Mouse (Mus musculus): Measurements from ENCODE around the gene Ears2. TPM values are rescaled to one million over a fixed set of nuclear protein-coding genes. Genes with fewer than 3 reads are reported as not detected.
A peak's percentile ranks its signal among the peaks of the same experiment; 100 is the strongest.
"Not testable (repeated sequence)": the region's sequence is repeated elsewhere in the genome, so short reads cannot be mapped to it uniquely, and the experiment has no call there.

The Ears2 gene
- 10.7 and 11.2 TPM in 2 replicates for polyA plus RNA-seq (2014; fragmentation: Nextera tagmentation; extraction: Ambion mirVana)

GRCm38 (mm10) chr7:122066945-122067516 lies at the start of gene Ears2, which contains the start of gene Ubfd1:
Gene Ears2 (minus strand): TSS chr7:122067263.
Gene Ubfd1 (plus strand): TSS chr7:122067175.
- no peaks in the 10 kb centered on the region for H3K9me3 ChIP-seq (ENCODE audit: control insufficient read depth, low read length)
- H3K4me1 ChIP-seq (ENCODE audit: control insufficient read depth, insufficient read depth, low read length), result peaks cover 22% of the 10 kb centered on the region
- H3K27ac ChIP-seq (ENCODE audit: low read depth, low read length), result peak within 1 kb of the TSS; percentile 92
- WGBS, result 0% methylated on average over 58 of the region's 60 CpGs
- ATAC-seq (ENCODE audit: low read depth), result peak; percentile 99
- peaks cover 6% of the 10 kb centered on the region; the same call in 1 of the 2 replicates for H3K36me3 ChIP-seq (ENCODE audit: control insufficient read depth, insufficient read depth, low read length)
- H3K4me3 ChIP-seq (ENCODE audit: low read depth, low read length), result peak within 1 kb of the TSS; percentile 100
- peak within 1 kb of the TSS; percentile 95 for H3K9ac ChIP-seq (replicated peaks; ENCODE audit: low read depth, low read length)
- H3K4me2 ChIP-seq (ENCODE audit: low read depth, low read length), result peak within 1 kb of the TSS; percentile 84
- no peaks in the 10 kb centered on the region for H3K27me3 ChIP-seq (ENCODE audit: control insufficient read depth, insufficient read depth, low read length)

- no peak for ATAC-seq (ENCODE audit: low read depth)
- H3K4me3 ChIP-seq (ENCODE audit: low read depth, low read length), result no peak overlapping the region
- H3K27ac ChIP-seq (ENCODE audit: low read depth, low read length), result no peak overlapping the region
- H3K9ac ChIP-seq (replicated peaks; ENCODE audit: low read depth, low read length), result no peak overlapping the region
- no peak overlapping the region for H3K4me2 ChIP-seq (ENCODE audit: low read depth, low read length)
- no peaks in the 10 kb centered on the region for H3K27me3 ChIP-seq (ENCODE audit: control insufficient read depth, insufficient read depth, low read length)
- H3K4me1 ChIP-seq (ENCODE audit: control insufficient read depth, insufficient read depth, low read length), result no peaks in the 10 kb centered on the region
- H3K9me3 ChIP-seq (ENCODE audit: control insufficient read depth, low read length), result no peaks in the 10 kb centered on the region
- peaks cover 3% of the 10 kb centered on the region; the same call in 1 of the 2 replicates for H3K36me3 ChIP-seq (ENCODE audit: control insufficient read depth, insufficient read depth, low read length)
- WGBS, result 93% methylated on average over 6 of the region's 6 CpGs
These were observed 41.1 kb upstream of the Ears2 start for GRCm38 (mm10) chr7:122108206-122108605.

- Histone ChIP-seq H3K9me3 (ENCODE audit: control insufficient read depth, low read length) (no peaks in the 10 kb centered on the region), H3K27me3 (ENCODE audit: control insufficient read depth, insufficient read depth, low read length) (no peaks in the 10 kb centered on the region), H3K4me3 (ENCODE audit: low read depth, low read length) (peak within 1 kb of the TSS; percentile 71), H3K4me2 (ENCODE audit: low read depth, low read length) (peak within 1 kb of the TSS; percentile 64), H3K9ac (replicated peaks; ENCODE audit: low read depth, low read length) (peak within 1 kb of the TSS; percentile 82), H3K27ac (ENCODE audit: low read depth, low read length) (peak within 1 kb of the TSS; percentile 39; the same call in 1 of the 2 replicates), H3K36me3 (ENCODE audit: control insufficient read depth, insufficient read depth, low read length) (peaks cover 6% of the 10 kb centered on the region; the same call in 1 of the 2 replicates), H3K4me1 (ENCODE audit: control insufficient read depth, insufficient read depth, low read length) (peaks cover 6% of the 10 kb centered on the region)
- WGBS, result under 1% methylated on average over 36 of the region's 43 CpGs
- peak; percentile 99 for ATAC-seq (ENCODE audit: low read depth)
These were observed 34.7 kb upstream of the Ears2 start, which contains the start of gene Ndufab1 for GRCm38 (mm10) chr7:122101747-122102244. Gene Ndufab1 (minus strand): TSS chr7:122101886.

GRCm38 (mm10) chr7:122101014-122101746 lies 34.1 kb upstream of the Ears2 start:
- H3K9me3 ChIP-seq (ENCODE audit: control insufficient read depth, low read length); H3K4me1 ChIP-seq (ENCODE audit: control insufficient read depth, insufficient read depth, low read length); H3K27me3 ChIP-seq (ENCODE audit: control insufficient read depth, insufficient read depth, low read length): not testable (repeated sequence)
- Histone ChIP-seq H3K27ac (ENCODE audit: low read depth, low read length) (peak overlapping the region; percentile 39; the same call in 1 of the 2 replicates), H3K36me3 (ENCODE audit: control insufficient read depth, insufficient read depth, low read length) (peaks cover 10% of the 10 kb centered on the region), H3K4me2 (ENCODE audit: low read depth, low read length) (peak overlapping the region; percentile 64), H3K4me3 (ENCODE audit: low read depth, low read length) (peak overlapping the region; percentile 71), H3K9ac (replicated peaks; ENCODE audit: low read depth, low read length) (peak overlapping the region; percentile 82)
- peak; percentile 79 for ATAC-seq (ENCODE audit: low read depth)
- 8% methylated on average over 25 of the region's 28 CpGs for WGBS

- peaks cover 29% of the 10 kb centered on the region for H3K36me3 ChIP-seq (ENCODE audit: control insufficient read depth, insufficient read depth, low read length)
- no peak for ATAC-seq (ENCODE audit: low read depth)
- H3K4me3 ChIP-seq (ENCODE audit: low read depth, low read length), result no peak overlapping the region
- no peak overlapping the region for H3K27ac ChIP-seq (ENCODE audit: low read depth, low read length)
- no peak overlapping the region for H3K9ac ChIP-seq (replicated peaks; ENCODE audit: low read depth, low read length)
- H3K4me2 ChIP-seq (ENCODE audit: low read depth, low read length), result no peak overlapping the region
- peaks cover 6% of the 10 kb centered on the region for H3K4me1 ChIP-seq (ENCODE audit: control insufficient read depth, insufficient read depth, low read length)
- no peaks in the 10 kb centered on the region for H3K27me3 ChIP-seq (ENCODE audit: control insufficient read depth, insufficient read depth, low read length)
- no peaks in the 10 kb centered on the region for H3K9me3 ChIP-seq (ENCODE audit: control insufficient read depth, low read length)
- 72% methylated on average over 4 of the region's 4 CpGs for WGBS
These were observed 32.2 kb upstream of the Ears2 start for GRCm38 (mm10) chr7:122099222-122099621.

GRCm38 (mm10) chr7:122098009-122098408 lies 30.9 kb upstream of the Ears2 start:
- Histone ChIP-seq H3K4me3 (ENCODE audit: low read depth, low read length) (no peak overlapping the region), H3K9me3 (ENCODE audit: control insufficient read depth, low read length) (no peaks in the 10 kb centered on the region), H3K9ac (replicated peaks; ENCODE audit: low read depth, low read length) (no peak overlapping the region), H3K36me3 (ENCODE audit: control insufficient read depth, insufficient read depth, low read length) (peaks cover 31% of the 10 kb centered on the region), H3K4me2 (ENCODE audit: low read depth, low read length) (no peak overlapping the region), H3K27me3 (ENCODE audit: control insufficient read depth, insufficient read depth, low read length) (no peaks in the 10 kb centered on the region), H3K4me1 (ENCODE audit: control insufficient read depth, insufficient read depth, low read length) (peaks cover 6% of the 10 kb centered on the region), H3K27ac (ENCODE audit: low read depth, low read length) (no peak overlapping the region)
- 95% methylated on average over 3 of the region's 3 CpGs for WGBS
- ATAC-seq (ENCODE audit: low read depth), result no peak

- Histone ChIP-seq H3K27me3 (ENCODE audit: control insufficient read depth, insufficient read depth, low read length) (no peaks in the 10 kb centered on the region), H3K4me2 (ENCODE audit: low read depth, low read length) (no peak overlapping the region), H3K27ac (ENCODE audit: low read depth, low read length) (no peak overlapping the region), H3K36me3 (ENCODE audit: control insufficient read depth, insufficient read depth, low read length) (peaks cover 51% of the 10 kb centered on the region), H3K4me1 (ENCODE audit: control insufficient read depth, insufficient read depth, low read length) (no peaks in the 10 kb centered on the region), H3K9ac (replicated peaks; ENCODE audit: low read depth, low read length) (no peak overlapping the region), H3K4me3 (ENCODE audit: low read depth, low read length) (no peak overlapping the region), H3K9me3 (ENCODE audit: control insufficient read depth, low read length) (no peaks in the 10 kb centered on the region)
- no peak for ATAC-seq (ENCODE audit: low read depth)
- WGBS, result 95% methylated on average over 2 of the region's 2 CpGs
These were observed 27.7 kb upstream of the Ears2 start for GRCm38 (mm10) chr7:122094564-122095330.

- no peaks in the 10 kb centered on the region for H3K27me3 ChIP-seq (ENCODE audit: control insufficient read depth, insufficient read depth, low read length)
- H3K4me1 ChIP-seq (ENCODE audit: control insufficient read depth, insufficient read depth, low read length), result no peaks in the 10 kb centered on the region
- 92% methylated on average over 11 of the region's 11 CpGs for WGBS
- no peak for ATAC-seq (ENCODE audit: low read depth)
- H3K4me2 ChIP-seq (ENCODE audit: low read depth, low read length), result no peak overlapping the region
- no peaks in the 10 kb centered on the region for H3K9me3 ChIP-seq (ENCODE audit: control insufficient read depth, low read length)
- H3K27ac ChIP-seq (ENCODE audit: low read depth, low read length), result no peak overlapping the region
- no peak overlapping the region for H3K4me3 ChIP-seq (ENCODE audit: low read depth, low read length)
- H3K9ac ChIP-seq (replicated peaks; ENCODE audit: low read depth, low read length), result no peak overlapping the region
- peaks cover 47% of the 10 kb centered on the region for H3K36me3 ChIP-seq (ENCODE audit: control insufficient read depth, insufficient read depth, low read length)
These were observed 20.3 kb upstream of the Ears2 start for GRCm38 (mm10) chr7:122087195-122087982.
